9 mouse cellular contexts compared by ENCODE assay signal in the genomic region with DNA sequence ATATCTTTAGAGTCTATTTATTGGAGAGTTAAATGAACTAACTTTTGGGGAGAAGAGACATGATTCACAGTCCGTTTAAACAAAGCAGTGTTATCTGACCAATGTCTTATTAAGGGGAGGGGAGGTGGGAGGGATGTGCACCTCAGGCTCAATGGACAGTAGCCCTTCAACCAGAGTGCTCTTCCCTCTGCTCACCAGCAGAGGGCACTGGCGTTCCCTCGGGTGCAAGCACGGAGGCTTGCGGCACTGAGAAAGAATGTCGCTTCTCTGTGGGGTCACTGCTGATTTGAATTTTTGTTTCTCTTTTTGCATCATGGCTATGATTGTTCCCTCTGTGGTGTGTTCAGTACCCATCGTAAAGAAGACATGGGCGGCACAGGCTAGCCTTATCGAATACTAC.
DNase-seq lines count a peak whose midpoint lies in the region; ATAC-seq and TF ChIP-seq lines count a peak whose summit lies in the region.
"Had no signal": no experiment of that assay in that cellular context is flagged by ENCODE, and none has a peak within 500 bp of the region (broad histone marks: within the 10 kb centered on the region; RNA-seq: fewer than 3 reads in every experiment).

No protein-coding gene starts in this region.

- TF ChIP-seq POLR2A in heart, adult 2 months (IDR thresholded peaks at IDR 0.05; ENCODE audit: insufficient read depth, low read depth, low read length): no peak

- H3K9ac ChIP-seq in heart, adult 2 months (ENCODE audit: low read depth, low read length): no peak overlapping the region
- H3K9ac ChIP-seq in midbrain, postnatal 0 days (replicated peaks; ENCODE audit: low read length, poor library complexity, severe bottlenecking): no peak overlapping the region
- H3K9ac ChIP-seq in midbrain, embryonic 15.5 days: no peak overlapping the region

- no peaks in the 10 kb centered on the region for H3K9me3 ChIP-seq in midbrain, postnatal 0 days (ENCODE audit: low read length)
- no peaks in the 10 kb centered on the region for H3K9me3 ChIP-seq in midbrain, embryonic 15.5 days

- no peak overlapping the region for H3K4me2 ChIP-seq in midbrain, postnatal 0 days (ENCODE audit: low read depth, low read length, poor library complexity, severe bottlenecking)
- H3K4me2 ChIP-seq in midbrain, embryonic 15.5 days: no peak overlapping the region

- peak; percentile 54 for TF ChIP-seq CTCF in heart, adult 2 months (IDR thresholded peaks at IDR 0.05)
- peak; percentile 55 for TF ChIP-seq CTCF in midbrain, postnatal 0 days (IDR thresholded peaks at IDR 0.05)

- H3K27me3 ChIP-seq in heart, adult 2 months (ENCODE audit: control insufficient read depth, insufficient read depth, low read length): no peaks in the 10 kb centered on the region
- no peaks in the 10 kb centered on the region for H3K27me3 ChIP-seq in midbrain, postnatal 0 days (ENCODE audit: insufficient read depth, low read length)
- no peaks in the 10 kb centered on the region for H3K27me3 ChIP-seq in midbrain, embryonic 15.5 days (replicated peaks)

- H3K36me3 ChIP-seq in heart, adult 2 months (ENCODE audit: control insufficient read depth, insufficient read depth, low read length): no peaks in the 10 kb centered on the region
- H3K36me3 ChIP-seq in midbrain, postnatal 0 days (ENCODE audit: insufficient read depth, low read length): no peaks in the 10 kb centered on the region
- H3K36me3 ChIP-seq in midbrain, embryonic 15.5 days (replicated peaks): no peaks in the 10 kb centered on the region

- no peak overlapping the region for H3K27ac ChIP-seq in heart, adult 2 months
- no peak overlapping the region for H3K27ac ChIP-seq in midbrain, postnatal 0 days (ENCODE audit: low read depth, low read length)
- H3K27ac ChIP-seq in midbrain, embryonic 15.5 days: no peak overlapping the region

- H3K79me2 ChIP-seq in heart, adult 2 months (replicated peaks; ENCODE audit: control insufficient read depth, insufficient read depth, low read length): no peaks in the 10 kb centered on the region

- no peak overlapping the region for H3K4me3 ChIP-seq in heart, adult 2 months
- no peak overlapping the region for H3K4me3 ChIP-seq in midbrain, postnatal 0 days (ENCODE audit: low read depth, low read length)
- H3K4me3 ChIP-seq in midbrain, embryonic 15.5 days: no peak overlapping the region

- DNase-seq in heart, adult 2 months: no peak
- no peak for DNase-seq in heart, postnatal 36 days
- DNase-seq in midbrain, postnatal 0 days (ENCODE audit: low spot score): no peak
- DNase-seq in ZHBTc4 (ENCODE audit: low read depth, low spot score) (peak; percentile 78), adipocyte (ENCODE audit: low spot score) (no peak)
- DNase-seq in thymus, postnatal 0 days (ENCODE audit: low spot score): peak; percentile 4
- no peak for DNase-seq in right cerebral cortex, postnatal 10 days (ENCODE audit: low spot score in 2 of 2)
- DNase-seq: midbrain, embryonic 14.5 days had no signal

- intact Hi-C loops in heart, adult 2 months (cut with DNase I): no loop called here
- intact Hi-C loops in heart, postnatal 36 days (cut with DNase I): no loop called here

- WGBS in heart, adult 2 months: 91% methylated on average over 9 of the region's 9 CpGs
- 92% methylated on average over 9 of the region's 9 CpGs for WGBS in midbrain, postnatal 0 days
- 89% methylated on average over 9 of the region's 9 CpGs for WGBS in midbrain, embryonic 15.5 days

- no peak for TF ChIP-seq EP300 in heart, adult 2 months (IDR thresholded peaks at IDR 0.05; ENCODE audit: insufficient read depth, low read depth, low read length)

- no peaks in the 10 kb centered on the region for H3K4me1 ChIP-seq in heart, adult 2 months (ENCODE audit: control insufficient read depth, insufficient read depth, low read length)
- H3K4me1 ChIP-seq in midbrain, postnatal 0 days (ENCODE audit: insufficient read depth, low read length): no peaks in the 10 kb centered on the region
- no peaks in the 10 kb centered on the region for H3K4me1 ChIP-seq in midbrain, embryonic 15.5 days

- ATAC-seq in midbrain, postnatal 0 days (ENCODE audit: low FRiP score): no peak
- ATAC-seq in midbrain, embryonic 15.5 days (replicated peaks): no peak

Comparison
In these comparisons a context has a peak if more than half of its experiments do, and no peak if none do; other contexts are left out.
1. DNase-seq: peak in ZHBTc4 (single experiment) and thymus, postnatal 0 days (single experiment); none in heart, adult 2 months (0 of 2), heart, postnatal 36 days (0 of 2), midbrain, postnatal 0 days (single experiment), right cerebral cortex, postnatal 10 days (0 of 2) and adipocyte (single experiment).